Mouse (Mus musculus) erythroblast, embryonic 14.5 days (primary cell): Measurements from ENCODE around the gene Anxa11.

Source experiments
- GATA1 ChIP-seq: IDR thresholded peaks from 2 replicates; pipeline ENCODE4 v1.6.1; 2012; ENCODE audit warnings: low read length, inconsistent platforms, mixed read lengths
- TAL1 ChIP-seq: IDR thresholded peaks from 3 replicates; pipeline ENCODE4 v1.6.1; 2012; ENCODE audit warnings: low read length, inconsistent platforms, mixed read lengths

GRCm38 (mm10) chr14:25842688-25843003 is 690 bp downstream of the Anxa11 start:
- TF ChIP-seq GATA1 (no peak), TAL1 (no peak)
